Mouse (Mus musculus) urinary bladder, postnatal 4 days (tissue): ENCODE measurements at regions not wholly inside any gene's neighbourhood (a gene's known extent, or its start where the extent isn't known, plus 50 kb on each side); places are given as distances from the start of the nearest gene placed in this dataset.

Experiments
- DNase-seq, 2 experiments: peaks; one replicate each; pipeline ENCODE4 v3.0.0; 2021 to 2022; ENCODE audit warnings: low spot score in 2 of 2

DNA sequence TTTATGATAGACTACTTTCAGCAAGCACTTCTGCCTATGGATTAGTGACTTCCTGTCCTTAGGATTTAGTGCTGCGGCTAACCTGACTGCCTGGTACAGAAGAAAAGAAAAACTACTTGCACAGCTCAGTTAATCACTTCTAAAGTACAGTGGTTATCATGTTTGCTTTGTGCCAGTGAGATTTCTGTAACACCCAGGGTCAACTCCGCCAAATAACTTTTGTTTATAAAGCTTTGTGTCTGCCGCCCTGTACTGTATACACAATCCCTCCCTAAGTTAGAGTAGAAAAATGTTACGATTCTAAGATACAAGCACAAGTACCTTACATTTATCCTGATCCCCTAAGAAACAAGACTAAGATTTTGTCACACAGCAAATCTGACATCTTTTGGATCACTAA, 120.1 kb upstream of the Ift57 start:
- no peak for DNase-seq

DNA sequence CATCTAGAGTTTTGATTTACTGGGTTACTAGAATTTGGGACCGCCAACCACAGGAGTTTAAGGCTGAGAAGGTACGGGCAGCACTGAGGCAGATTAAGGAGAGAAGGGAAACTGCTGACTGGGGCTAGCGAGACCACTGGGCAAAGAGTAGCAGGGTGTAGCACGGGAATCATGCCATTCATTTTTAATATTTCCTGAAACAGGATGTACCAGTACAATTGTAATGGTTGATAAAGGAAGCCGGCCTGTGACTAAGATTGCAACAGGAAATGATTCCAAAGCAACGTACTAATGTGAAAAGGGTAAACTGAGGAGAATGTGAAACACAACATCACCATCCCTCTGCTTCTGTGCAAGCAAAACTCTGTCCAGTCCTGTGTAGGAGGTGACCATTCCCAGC, 118.3 kb upstream of the Ift57 start:
- DNase-seq, result no peak

DNA sequence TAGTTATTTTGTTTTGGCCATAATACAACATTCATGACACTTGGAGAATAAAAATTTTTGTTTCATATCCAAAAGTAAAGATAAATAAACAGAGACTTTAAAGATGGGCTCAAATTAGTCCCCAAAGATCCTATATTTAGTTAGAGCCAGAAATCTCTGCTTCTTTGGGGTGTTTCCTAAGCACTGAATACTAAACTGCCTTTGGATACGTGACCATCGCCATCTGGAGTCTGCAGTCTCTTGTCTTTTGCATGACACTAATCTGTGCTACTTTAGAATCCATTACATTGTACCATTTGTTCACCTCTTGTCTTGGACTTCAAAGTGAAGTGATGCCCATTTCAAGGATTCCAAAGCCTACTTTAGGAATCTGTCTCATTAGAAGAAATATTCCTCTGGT, 92.5 kb upstream of the Ift57 start:
- DNase-seq, result no peak

DNA sequence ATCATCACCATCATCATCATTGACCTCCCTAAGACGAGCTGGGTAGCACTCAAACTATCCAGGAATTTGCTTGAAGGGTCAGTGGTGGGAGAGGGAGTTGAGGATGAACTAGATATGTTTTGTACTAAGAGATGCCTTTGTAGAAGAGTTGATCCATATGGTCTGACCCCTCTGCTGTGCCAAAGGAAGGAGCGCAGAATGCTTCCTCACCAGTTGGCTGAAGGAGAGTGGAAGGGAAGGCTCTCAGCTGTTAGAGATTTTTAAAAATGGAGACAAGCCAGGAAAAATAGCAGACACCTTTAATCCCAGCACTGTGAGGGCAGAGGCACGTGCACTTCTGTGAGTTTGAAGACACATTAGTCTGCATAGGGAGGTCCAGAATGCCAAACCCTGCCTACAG, 84.2 kb upstream of the Ift57 start:
- no peak for DNase-seq

DNA sequence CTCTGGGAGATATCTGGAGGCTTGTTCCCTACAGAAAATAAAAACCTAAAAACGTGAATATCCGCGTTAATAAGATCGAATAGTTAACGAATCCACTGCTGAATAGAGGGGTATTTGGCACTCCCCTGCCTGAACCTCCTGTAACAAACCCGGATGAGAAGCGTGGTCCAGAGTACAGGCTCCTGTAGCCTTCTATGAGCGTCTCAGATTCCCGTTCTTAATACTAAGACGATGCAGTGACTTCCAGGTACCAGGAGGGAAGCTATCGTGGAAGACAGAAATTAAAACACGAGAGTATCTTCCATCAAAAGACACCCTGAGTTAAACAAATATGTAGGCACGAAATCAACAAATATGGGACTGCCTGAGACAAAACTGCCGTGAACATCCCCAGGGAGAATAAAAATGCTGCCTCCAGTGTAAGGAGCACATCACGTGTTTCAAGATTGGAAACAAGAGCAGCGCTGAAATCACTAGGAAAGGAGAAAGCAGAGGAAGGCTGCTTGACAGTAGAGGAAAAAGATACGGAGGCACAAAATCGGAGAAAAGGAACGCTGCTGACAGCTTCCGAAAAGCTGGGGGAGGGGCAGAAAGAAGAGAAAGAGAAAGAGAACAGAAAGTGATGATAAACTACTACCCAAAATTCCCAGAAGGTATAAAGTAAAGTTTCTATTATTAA, 83.6 kb upstream of the Ift57 start:
- DNase-seq, result no peak

DNA sequence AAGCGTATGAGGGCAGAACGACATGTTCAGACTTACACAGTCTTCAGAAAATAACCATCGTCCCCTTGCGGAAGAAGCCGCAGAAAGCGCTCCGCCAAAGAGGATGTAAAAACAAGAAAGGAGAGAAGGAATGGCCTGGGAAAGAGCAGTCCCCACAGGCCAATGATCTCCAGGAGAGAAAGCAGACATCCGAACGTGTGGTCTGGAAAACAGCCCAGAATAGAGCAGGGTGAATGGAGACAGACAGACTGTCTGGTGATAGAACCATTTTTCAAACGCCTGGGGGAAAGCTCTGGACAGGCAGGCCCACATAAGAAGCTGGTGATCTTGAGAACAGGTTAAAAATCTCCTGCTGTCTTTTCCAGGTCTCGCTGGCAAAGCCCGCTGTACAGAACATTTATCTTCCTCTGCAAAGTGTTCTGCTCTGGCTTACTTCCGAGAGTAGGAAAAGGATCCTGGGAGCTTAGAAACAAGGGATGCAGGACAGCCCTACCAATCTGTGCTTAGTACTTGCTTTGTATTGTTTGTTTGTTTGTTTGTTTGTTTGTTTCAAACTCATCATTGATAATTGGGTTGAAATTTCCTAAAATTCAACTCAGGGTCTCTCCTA, 82.7 kb upstream of the Ift57 start:
- no peak for DNase-seq

DNA sequence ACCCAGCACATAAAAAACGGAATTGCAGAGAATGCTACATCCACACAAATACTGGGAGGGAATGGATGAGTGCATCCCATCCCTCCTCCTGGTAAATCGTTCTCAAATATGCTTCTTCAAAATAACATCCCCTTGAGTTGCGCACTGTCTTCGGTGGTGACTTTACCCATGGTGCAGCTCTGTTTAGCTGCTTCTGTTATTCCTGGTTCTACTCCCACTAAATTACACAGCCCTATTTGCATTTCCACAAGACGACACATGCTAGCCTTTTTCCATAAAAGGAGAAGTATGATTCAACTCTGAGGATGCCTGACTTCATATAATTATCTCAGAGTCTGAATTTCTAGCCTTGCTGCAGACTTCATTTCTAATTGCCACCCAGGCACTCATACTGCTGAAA, 65.5 kb upstream of the Ift57 start:
- no peak for DNase-seq

DNA sequence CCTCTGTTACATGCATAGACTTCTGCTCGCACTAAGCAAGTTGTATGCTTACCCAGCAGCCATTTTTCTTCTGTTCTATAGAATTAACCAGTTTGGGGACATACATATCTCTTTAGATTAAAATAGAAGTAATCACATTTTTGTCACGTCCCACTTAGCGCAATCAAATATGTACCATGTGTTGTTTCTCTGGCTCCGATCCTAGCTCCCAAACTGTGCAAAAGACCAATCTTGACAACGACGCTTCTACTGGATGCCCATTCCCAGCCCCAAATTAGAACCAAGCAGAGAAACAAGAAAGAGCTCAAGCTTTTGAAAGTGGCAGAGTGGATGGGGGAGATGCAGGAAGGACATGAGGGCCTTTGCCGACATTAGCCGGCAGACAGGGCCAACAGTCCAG, 63.5 kb upstream of the Ift57 start:
- no peak for DNase-seq

DNA sequence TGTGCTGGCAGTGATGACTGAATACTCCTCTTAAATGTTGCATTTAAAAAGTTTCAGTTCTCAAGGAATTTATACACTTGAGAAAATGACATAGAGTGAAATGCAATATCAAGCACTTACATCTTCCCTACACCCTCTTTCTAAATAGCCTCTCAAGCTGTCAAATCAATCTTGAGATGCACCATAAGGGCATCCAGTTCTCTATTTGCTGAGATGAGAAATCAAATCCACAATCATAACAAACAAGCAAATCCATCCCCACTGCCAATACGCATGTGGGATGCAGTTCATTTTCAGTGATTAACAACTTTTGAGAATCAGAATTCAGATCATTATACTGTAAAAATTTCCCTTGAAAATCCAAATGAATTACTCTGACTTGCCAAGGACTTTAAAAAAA, 62.6 kb upstream of the Ift57 start:
- DNase-seq, result no peak

DNA sequence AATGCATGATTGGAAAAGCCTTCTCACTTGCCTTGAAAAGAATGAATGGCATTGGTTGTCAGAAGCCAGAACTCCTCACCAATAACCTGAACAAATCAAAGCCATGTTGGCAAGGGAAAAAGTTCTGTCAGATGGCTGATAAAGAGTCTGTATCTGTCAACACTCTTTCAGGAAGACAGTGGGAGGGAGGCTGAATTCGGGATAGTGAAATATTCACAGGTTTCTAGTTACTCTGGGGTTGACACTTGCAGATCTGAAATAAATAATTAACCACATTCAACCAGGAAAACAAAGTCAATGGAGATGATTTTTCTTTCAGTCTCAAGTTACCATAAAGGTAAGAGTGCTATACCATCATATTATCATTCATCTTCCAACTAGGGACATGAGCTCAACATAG, 56.3 kb upstream of the Ift57 start:
- DNase-seq, result no peak

DNA sequence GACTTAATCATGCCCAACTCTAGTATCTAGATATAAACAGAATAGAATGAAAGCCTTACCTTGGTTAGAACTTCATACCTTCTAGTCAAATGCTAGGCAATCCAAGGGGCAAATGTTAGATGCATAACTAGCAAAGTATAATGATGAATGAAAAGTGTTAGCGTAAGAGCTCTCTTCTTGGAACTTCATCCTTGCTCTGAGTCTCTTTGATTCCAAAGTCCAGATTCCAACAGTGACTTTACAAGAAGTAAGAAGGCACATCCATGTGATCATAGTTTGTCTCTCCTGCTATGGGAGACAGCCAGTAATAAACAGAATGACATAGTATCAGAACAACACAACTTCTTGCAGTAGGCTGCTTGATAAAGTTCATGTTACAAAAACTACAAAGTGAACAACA, 54.6 kb upstream of the Ift57 start:
- no peak for DNase-seq

DNA sequence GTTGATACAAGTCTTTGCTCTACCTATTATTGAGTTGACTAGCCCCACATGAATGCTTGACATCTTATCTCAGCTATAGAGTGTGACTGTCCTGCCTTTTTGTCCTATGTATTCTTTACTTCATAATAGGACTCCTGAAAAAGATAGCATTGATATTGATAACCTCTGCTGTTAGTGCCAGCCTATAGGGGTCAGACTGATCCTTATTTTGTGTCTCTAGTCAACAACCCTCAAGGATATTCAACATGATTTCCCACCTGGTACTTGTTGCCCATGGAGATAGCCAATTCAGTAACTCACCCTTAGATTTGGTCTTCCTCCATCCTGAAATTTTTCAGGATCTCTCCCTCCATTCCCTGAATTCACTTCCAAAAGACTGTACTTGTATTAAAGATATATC, 52.6 kb upstream of the Ift57 start:
- DNase-seq, result no peak
